Mouse (Mus musculus): ENCODE measurements around the gene Amz2.

The Amz2 gene

DNA sequence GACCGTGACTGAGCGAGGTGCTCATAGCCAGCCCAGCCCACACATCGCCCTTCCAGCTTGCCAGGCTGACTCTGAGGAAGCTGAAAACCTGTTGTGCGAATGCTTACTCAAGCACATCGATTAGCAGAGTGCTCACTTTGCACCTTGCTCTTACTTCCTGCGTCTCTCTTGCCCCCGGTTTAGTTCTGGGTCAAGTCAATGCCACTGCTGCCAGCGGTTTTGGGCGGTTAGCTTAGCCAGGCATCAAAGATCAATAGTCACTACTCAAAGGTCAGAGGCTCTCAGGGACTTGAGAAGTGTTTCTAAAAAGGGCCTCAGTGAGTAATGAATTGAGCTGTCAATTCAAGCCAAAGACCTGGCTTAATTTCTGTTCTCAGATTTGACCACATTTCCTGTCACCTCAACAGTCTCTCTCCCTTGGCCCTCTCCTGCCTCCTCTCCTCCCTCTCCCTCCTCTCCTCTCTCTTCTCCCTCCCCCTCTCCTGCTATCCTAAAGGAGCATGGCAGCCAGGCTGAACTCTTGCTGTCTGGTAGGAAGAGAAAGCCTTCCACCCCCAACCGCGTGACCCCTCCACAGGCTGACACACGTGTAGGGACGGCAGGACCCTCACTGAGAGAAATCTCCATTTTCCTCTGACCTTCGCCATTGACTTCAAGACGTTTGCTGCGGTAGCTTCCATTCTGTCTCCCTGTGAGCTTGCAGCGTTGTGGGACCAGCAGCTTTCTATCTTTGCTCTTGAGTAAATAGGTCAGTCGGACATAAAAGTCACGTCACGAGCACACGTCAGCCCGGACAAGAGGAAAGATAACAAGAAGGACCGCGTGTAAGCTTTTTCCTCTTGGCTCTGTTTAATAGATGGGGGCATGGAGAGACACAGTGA lies 69.4 kb downstream of the Amz2 start:
- DNase-seq (ENCODE audit: low read depth, low spot score) = no peak

DNA sequence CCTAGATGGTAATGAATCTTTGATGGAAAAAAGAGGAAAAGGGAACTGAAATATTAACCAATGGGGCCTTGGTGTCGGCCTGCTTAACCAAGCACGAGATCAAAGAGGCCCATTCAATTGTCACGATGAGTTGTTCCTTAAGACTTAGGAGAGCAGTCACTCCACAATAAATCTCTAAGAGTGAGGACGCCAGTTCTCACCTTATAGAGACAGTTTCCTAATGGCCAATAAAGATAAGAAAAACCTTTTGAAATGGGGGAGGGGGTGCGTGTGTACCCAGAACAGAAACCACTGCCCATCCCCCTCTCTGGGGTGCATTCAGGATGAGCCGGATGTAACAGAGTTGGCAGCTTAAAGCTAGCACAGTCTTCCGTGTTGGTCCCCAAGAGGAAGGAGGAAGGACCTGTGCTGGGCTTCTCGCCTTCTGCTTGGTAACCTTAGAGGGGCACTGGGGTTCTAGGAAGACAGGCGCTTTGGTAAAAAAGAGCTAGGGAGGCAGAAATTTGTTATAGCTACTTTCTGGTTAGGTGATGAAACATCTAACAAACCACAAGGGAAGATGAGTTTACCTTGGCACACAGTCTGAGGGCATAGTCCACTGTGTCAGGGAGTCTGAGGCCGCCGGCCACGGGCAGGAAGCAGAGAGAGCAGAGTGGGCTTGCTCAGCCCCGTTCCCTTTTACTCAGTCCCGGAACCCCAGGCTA lies 70.2 kb downstream of the Amz2 start:
- DNase-seq (ENCODE audit: low read depth, low spot score) = no peak

DNA sequence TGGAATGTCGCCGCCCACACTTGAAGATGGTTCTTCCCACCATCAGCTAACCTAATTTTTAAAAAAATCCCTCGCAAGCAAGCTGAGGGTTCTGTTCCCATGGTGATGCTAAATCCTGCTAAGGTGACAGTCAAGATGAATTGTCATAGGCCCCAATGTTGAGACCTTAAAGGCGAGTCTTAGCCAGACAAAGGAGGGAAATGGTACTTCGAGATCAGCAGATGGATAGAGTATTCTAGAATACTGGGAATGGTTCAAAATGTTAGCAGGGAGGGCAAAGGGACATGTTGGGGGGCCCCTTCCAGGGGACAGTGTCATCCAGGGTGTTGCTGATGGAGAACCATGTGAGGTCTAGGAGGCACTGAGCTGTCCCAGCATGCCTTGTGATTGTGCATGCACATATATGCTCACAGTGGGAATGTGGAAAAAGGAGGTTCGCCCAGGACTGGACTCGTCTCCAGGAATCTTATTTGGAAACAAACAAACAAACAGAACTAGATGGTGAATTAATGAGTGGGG lies 70.8 kb downstream of the Amz2 start:
- no peak for DNase-seq (ENCODE audit: low read depth, low spot score)

DNA sequence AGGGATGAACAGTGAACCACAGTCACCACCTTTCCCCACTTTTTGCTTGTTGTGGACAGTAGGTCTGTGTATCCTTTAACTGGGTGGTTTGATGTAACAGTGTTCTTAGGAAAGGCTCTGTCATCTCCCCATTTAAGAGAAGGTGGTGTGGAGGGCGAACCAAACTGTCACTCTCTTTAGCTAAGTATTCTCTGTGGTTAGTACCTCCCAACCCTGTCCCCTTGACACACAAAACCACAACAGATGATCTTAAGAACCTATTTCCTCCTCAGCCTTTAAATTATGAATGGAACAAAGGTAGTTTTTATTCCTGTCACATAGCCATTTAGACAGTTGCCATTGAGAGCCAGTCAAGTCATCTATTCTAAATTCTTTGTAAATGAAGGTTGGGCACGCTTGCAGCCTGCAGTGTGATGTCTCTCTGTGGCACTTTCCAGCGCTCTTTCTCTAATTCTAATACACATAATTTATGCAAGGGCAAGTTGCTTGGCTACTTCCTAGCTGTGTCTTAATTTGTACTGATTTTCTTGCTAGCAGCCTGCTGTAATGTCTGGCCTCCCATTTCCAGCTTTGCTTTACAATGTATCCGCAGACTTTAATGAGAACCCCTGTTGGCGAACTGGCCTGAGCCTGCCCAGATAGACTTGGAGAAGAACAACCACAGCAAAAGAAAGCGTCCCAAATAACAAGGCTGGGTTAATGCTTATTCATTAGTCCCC lies 71.4 kb downstream of the Amz2 start:
- peak; percentile 60 for DNase-seq (ENCODE audit: low read depth, low spot score)

DNA sequence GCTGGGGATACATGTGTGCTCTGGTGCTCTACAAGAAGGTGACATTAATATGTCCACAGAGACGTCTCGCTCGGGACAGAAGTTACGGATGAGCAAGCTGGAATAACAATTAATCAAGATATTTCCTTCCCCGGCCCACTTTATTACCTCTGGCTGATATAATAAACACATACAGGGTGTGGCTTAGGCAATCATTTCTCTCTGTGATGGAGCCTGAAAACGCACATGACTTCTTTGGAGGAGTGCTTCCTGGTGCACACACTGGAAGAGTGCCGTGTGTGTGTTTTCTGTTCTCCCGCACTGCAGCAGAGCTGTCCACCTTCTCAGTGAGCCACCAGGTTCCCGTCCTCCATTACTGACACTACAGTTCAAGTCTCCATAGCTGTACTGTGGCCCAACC lies 72.2 kb downstream of the Amz2 start:
- DNase-seq (ENCODE audit: low read depth, low spot score) = no peak

DNA sequence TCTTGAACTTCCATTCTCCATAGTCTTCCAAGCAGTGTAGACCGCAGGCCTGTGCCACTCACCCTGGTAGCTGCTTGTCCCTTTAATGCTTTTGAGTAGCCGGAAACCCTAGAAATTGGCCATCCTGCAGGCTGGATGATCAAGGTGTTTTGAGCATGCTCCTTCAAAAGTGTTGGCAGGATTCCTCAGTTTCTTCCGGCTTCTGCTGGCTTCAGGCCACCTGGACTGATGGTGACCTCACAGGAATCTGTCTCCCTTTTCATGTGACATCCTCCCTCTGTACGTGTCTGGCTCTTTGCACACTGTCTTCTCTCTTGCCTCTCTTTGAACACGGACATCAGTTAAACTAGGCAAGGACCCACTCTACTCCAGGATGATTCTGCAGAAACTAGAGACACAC lies 74.5 kb downstream of the Amz2 start:
- DNase-seq (ENCODE audit: low read depth, low spot score) = no peak

All from ZHBTc4 (cell line).